9 mouse cellular contexts compared by ENCODE assay signal in the genomic region with DNA sequence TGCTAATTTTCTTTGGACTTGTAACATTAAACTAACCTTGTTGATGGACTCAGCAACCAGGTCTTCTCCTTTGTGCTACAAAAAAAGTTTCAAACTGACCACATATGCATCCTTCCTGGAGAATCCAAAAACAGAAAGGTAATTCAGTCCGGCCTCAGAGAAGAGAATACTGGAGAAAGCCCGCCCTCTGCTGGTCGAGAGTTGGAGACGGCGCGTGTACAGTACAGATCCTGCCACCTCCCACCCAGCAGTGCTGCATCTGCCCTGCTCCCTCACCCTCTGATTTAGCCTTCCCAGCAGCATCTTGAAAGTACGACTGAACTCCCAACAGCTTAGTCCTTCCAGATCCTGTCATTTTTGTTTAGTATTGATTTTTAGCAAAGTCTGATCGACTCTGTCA. TPM values are rescaled to one million over a fixed set of nuclear protein-coding genes. Genes with fewer than 3 reads are reported as not detected.
A peak's percentile ranks its signal among the peaks of the same experiment; 100 is the strongest.
DNase-seq lines count a peak whose midpoint lies in the region; ATAC-seq and TF ChIP-seq lines count a peak whose summit lies in the region.
"Had no signal": no experiment of that assay in that cellular context is flagged by ENCODE, and none has a peak within 500 bp of the region (broad histone marks: within the 10 kb centered on the region; RNA-seq: fewer than 3 reads in every experiment).

No protein-coding gene starts in this region.

- peak overlapping the region; percentile 50 for H3K4me3 ChIP-seq in megakaryocyte, embryonic 14.5 days (replicated peaks)

- in situ Hi-C loops in Patski (cut with MboI; ENCODE audit: low pct_unique_long_range_greater_than_20kb) = loop anchor here (5.0 to 25.0 kb wide), 2 partner anchors 48 to 1758 kb away; partner anchors contain the start of gene Msmo1

- ATAC-seq in Patski = peak; percentile 82

- DNase-seq in Patski (ENCODE audit: low read depth, low spot score) = no peak
- DNase-seq in cerebellum, adult 8-10 months = peak; percentile 56
- peak; percentile 41 to 92 for DNase-seq in frontal cortex, adult 2 months (ENCODE audit: extremely low spot score in 1 of 2, low spot score in 1 of 2)
- peak; percentile 30 for DNase-seq in hindlimb bud, embryonic 11.5 days (ENCODE audit: extremely low spot score, low read depth, low spot score)
- peak; percentile 63 for DNase-seq in left cerebral cortex, adult 11 months (ENCODE audit: low spot score)
- peak; percentile 83 for DNase-seq in right cerebral cortex, adult 18-20 months
- DNase-seq in urinary bladder, adult 2 months (ENCODE audit: low spot score) = peak; percentile 50

- peak; percentile 76 for TF ChIP-seq CTCF in Patski (IDR thresholded peaks at IDR 0.05)

- H3K9me3 ChIP-seq in megakaryocyte, embryonic 14.5 days = no peaks in the 10 kb centered on the region

- CTCF ChIA-PET in Patski (lab: Charles Lee) = interaction anchor here (1.0 to 3.7 kb wide), 6 partner anchors 10 to 52 kb away, joined by 3 to 11 read pairs (median 5); partner anchors contain the start of gene Tma16

- no peaks in the 10 kb centered on the region for H3K36me3 ChIP-seq in megakaryocyte, embryonic 14.5 days (replicated peaks; ENCODE audit: low read length)

- H3K4me1 ChIP-seq in megakaryocyte, embryonic 14.5 days = peaks cover 47% of the 10 kb centered on the region

- POLR2A ChIA-PET in Patski (lab: Charles Lee) = no interaction called here

- peaks cover 12% of the 10 kb centered on the region for H3K27me3 ChIP-seq in Patski
- no peaks in the 10 kb centered on the region for H3K27me3 ChIP-seq in megakaryocyte, embryonic 14.5 days (replicated peaks)

RNA-seq across cellular contexts. Expression of gene Tma16, which starts 9.4 kb away (rescaled TPM):
- 10.9 TPM for polyA plus RNA-seq in Patski (2021)
- 9.4 and 9.8 TPM in 2 replicates for polyA plus RNA-seq in frontal cortex, adult 2 months (2012; rRNA removed)
- polyA plus RNA-seq in megakaryocyte, embryonic 14.5 days (2012; ENCODE audit: insufficient read depth, low replicate concordance) = 0.63 and 2.7 TPM in 2 replicates
- polyA plus RNA-seq in urinary bladder, adult 2 months (2012; rRNA removed) = 5.4 and 5.5 TPM in 2 replicates

RNA-seq across cellular contexts. Expression of gene Tktl2, which starts 15.8 kb away (rescaled TPM):
- polyA plus RNA-seq in Patski (2021) = not detected
- 0.04 and 0.08 TPM in 2 replicates for polyA plus RNA-seq in frontal cortex, adult 2 months (2012; rRNA removed)
- not detected in 2 replicates for polyA plus RNA-seq in megakaryocyte, embryonic 14.5 days (2012; ENCODE audit: insufficient read depth, low replicate concordance)
- not detected in 2 replicates for polyA plus RNA-seq in urinary bladder, adult 2 months (2012; rRNA removed)
- polyA plus RNA-seq: liver, embryonic 16.5 days had no signal
